Mouse (Mus musculus): Measurements from ENCODE around the gene Sh3bp5l. TPM values are rescaled to one million over a fixed set of nuclear protein-coding genes. Genes with fewer than 3 reads are reported as not detected.
A peak's percentile ranks its signal among the peaks of the same experiment; 100 is the strongest.
"Not testable (repeated sequence)": the region's sequence is repeated elsewhere in the genome, so short reads cannot be mapped to it uniquely, and the experiment has no call there.

Sh3bp5l gene
- total RNA-seq (2021), result 10 to 100 TPM; 33.7 to 35.1 TPM

DNA sequence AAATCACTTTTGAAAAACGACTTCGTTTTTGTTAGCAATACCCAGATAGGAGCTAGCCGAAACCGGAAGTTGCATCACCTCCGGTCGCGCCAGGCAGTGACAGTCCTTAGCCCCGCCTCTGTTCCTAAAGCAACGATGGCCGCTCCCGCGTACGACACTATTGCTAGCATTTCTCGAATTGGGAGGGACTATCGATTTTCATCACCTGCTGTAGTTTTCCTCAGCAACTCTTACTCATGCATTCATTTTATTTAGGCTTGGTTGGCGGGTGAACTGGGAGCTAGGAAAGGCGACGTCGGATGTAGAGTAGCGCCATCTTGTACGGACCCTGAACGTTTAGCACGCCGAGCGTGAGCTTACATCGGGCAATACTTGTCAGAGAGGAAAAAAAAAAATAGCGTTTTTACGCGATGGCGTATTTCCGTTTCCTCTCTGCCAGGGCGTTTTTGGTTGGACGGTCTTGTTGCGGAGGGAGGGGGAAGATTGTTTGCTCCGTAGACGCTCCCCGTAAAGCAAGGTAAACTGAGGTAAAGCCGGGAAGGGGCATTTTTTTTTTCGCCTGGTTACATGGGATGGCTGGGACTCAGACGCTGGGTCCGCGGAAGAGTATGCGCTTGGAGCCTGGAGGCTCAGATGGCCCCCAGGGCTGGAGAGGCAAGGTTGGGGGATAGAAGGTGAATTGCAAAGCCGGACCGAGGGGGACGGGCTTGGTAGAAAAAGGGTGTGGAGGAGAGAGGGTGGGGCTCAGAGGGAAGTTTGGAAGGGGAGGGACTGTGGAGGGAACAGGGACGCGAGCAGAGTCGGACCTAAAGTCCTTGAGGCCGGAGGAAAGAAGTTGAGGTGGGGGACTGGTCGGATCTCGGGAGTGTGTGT, at the start of gene Sh3bp5l, which contains the start of gene Zfp672:
Sh3bp5l (plus strand) TSS at position 449 of the 873 bp plus-strand sequence.
Zfp672 (minus strand) TSS at position 64 of the 873 bp plus-strand sequence.
- peak; percentile 79 for DNase-seq (ENCODE audit: low spot score)
- intact Hi-C loops (cut with DNase I), result no loop called here

DNA sequence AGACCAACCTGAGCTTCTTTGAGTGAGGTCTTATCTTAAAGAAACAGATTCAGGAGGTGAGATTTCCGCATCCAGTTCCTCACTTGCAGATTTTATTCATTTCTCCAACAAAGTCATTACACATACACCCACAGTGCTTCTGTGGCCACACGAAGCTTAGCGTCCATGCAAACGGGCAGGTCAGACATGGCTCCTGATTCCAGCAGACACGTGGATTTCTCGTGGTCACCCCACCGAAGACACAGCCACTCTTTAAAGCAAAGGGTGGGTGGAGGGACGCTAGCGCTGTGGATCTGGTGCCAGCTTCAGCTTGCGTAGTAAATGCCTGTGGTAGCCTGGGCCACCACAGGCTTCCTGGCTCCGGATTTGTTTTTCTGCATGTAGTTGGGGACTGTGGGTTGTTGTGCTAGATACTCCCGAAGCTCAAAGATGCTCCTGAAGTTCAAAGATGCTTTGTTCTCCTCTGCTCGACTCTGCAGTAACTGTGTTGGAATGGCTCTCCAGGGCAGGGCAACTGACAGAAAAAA, 48.5 kb upstream of the Sh3bp5l start:
- no peak for DNase-seq (ENCODE audit: low spot score)
- intact Hi-C loops (cut with DNase I), result no loop called here

DNA sequence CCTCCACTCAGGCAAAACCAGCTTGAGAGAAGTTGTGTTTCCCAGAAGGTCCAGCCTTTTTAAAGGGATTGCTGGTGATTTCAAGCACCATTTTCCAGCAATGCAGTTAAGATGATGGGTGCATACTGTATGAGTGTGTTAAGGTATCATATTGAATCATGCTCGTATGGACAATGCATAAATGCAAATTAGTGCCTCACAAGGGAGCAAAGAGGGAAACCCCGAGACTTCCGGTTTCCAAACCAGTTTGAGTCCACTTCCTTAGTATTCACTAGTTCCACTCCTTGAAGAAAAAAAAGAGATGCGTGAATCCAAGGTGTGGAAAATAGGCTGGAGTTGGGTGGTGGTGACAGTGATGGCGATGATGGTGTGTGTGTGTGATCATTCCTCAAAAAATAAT, 48.0 kb upstream of the Sh3bp5l start:
- DNase-seq (ENCODE audit: low spot score), result no peak
- intact Hi-C loops (cut with DNase I), result no loop called here

DNA sequence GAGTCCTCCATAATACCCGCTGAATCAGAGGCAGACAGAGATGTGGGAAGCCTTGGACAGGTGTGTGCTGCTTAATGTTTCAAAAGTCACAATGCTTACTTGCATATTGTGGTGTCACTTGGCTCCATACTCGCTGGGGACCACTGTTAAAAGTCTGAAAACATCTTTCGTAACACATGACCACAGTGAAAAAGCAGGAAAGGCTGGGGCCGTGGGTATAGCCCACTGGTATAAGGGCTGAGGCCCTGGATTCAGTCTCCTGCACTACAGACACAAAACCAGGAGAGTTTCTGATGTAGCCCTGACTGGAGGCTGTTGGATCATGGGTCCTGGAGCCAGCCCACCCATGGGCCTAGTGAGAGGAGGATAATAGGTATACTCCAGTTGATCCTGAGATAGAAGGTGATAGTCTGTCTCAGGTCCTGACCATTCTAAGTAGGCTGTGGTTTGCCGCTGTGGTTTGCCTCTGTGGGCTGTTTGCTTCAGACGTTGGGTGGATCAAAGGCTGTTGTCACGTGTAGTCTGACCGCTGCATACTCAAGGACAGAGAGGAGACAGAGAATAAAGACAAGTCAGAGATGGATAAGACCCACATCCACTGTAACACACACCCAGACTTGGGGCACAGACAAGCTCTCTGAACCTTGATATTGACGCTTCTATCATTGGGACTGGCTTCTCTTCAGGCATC, 40.4 kb upstream of the Sh3bp5l start:
- DNase-seq (ENCODE audit: low spot score), result no peak
- intact Hi-C loops (cut with DNase I), result no loop called here

DNA sequence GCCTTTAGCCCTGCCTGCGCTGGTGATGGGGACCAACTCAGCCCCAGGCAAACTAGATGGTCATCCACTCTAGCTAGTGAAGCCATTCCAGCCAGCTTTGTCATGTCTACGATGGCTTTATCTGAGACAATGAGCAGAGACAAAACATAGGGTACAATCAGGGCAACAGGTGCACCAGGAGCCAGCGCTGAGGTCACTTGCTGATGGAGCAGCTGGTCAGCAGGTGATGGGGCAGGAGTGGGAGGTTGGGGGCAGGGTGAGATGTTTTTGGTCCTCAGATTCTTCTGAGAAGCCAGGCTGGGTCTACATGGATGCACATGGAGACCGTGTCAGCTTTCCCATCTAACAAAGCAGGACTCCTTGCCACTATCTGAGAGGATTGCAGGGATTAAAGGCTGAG, 39.7 kb upstream of the Sh3bp5l start:
- DNase-seq (ENCODE audit: low spot score), result no peak
- intact Hi-C loops (cut with DNase I), result no loop called here

DNA sequence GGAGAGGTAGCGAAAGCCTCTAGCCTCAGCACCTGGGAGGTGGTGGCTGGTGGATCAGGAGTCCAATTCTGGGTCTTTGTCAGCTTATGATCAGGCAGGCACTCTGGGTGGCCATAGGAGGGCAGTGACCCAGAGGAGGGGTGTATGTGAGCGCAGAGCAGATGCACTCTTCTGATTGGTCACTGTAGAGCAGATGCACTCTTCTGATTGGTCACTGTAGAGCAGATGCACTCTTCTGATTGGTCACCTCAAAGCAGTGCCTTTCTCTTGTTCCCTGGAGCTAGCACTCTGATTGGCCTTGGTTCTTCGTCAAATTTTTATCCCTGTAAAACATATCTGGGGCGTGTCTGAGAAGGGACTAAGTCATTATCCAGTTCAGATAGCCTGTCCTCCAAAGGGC, 37.7 kb upstream of the Sh3bp5l start:
- no peak for DNase-seq (ENCODE audit: low spot score)
- intact Hi-C loops (cut with DNase I), result no loop called here

DNA sequence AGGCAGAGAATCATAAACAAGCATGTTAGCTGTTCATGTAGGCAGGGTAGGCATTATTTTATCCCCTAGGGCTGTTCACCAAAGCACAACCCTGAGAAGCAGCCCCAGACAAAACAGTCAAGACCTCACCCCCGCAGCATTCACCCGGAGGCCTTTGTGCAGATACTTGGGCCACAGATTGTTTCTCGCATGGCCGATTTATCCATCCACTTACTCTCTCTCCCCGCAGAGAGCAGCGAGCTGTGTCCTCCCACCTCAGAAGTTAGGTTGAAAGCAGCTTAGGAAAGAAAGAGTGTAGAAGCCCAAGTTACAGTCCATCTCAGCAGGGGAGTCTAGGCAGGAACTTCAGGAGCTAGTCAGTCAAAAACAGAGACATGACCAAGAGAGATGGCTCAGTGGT, 33.1 kb upstream of the Sh3bp5l start:
- intact Hi-C loops (cut with DNase I), result no loop called here
- DNase-seq (ENCODE audit: low spot score), result no peak

DNA sequence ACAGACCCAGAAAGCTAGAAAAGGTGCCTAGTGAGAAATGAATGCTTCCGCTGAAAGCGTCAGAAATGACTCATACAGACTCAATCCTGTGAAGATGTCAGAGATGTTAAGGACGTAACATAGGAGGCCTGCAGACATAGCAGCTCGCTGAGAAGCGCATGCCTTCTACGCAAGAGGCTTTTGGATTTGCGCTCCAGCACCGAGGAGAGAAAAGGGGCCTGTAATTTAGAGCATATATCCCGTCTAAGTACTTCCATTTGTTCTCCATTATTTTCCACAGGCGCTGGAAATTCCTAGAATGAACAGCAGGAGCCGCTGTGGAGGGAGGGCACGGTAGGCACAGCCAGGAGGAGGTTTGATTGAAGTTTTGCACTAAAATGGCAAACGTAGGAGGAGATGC, 29.5 kb upstream of the Sh3bp5l start:
- intact Hi-C loops (cut with DNase I), result loop anchor here (5.0 to 10.0 kb wide), 3 partner anchors 124 to 201 kb away; partner anchors contain the start of genes Cnot8 and Olfr331

DNA sequence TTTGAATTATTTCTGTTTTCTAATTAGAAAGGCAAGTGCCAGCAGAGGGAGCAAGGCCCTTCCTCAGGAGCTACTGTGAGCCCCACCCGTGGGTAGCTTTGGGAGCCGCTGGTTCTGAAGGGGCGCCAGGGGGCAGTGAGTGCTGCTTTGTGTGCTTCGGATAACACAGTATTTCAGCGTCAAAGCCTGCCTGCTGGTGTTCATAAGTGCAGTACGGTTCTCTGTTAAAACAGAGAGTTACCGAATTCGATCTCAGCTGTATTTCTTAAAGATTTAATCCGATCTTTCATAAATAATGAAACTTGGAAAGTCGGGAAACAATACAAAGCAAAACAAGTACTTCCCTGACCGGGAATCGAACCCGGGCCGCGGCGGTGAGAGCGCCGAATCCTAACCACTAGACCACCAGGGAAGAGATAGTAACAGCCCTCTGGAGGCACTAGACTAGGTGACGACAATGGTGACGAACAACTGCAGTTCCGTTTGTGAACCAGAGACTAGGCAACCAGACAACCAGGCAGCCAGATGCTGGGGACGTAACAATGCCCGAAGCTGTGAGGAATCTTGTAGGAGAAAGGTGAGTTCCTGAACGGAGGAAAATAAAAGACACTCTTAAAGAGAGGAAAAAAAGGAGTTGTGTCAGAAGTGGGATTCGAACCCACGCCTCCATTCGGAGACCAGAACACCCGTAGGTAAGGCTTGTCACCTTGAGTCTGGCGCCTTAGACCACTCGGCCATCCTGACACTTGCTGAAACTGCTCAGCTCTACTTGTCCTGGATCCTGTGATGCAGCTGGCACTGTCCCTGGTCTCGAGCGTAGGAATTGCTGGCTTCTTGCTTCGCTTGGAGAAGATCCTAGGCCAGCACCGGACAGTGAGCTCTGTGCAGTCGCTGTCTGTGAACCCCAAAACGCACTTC, 28.4 kb upstream of the Sh3bp5l start:
- intact Hi-C loops (cut with DNase I), result loop anchor here (5.0 to 10.0 kb wide), 3 partner anchors 125 to 200 kb away; partner anchors contain the start of genes Cnot8 and Olfr331

More for the DNA sequence above, 29.5 kb upstream of the Sh3bp5l start:
- peak; percentile 35 for DNase-seq (ENCODE audit: low spot score)

DNA sequence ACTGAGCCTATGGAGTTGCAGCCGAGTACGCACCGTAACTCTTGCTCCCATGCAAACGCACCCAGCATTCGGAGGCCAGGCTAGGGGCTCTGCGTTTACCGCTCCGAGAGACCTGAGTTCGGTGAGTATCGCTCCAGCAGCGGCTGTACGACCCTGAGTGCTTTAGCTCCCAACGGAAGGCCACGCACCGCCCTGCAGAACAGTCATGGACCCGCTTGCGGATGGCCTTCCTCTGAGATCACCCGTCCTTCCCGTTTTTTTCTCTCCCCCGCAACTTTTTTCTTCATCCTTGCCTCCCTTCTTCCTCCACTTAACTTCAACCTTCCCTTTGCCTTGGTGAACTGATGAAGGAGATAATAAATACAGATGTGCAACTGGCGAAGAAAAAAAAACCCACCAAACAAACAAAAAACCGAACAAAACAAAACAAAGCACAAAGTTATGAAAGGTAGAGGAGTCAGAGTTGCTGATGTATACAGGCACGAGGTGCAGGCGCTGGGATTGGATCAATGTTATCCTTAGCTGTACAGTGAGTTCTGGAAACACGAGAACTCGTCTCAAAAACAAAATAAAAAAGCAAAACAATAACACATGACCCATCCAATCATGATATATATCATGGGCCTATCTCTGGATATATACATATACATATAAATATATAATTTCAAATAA, 27.6 kb upstream of the Sh3bp5l start:
- intact Hi-C loops (cut with DNase I), result loop anchor here (5.0 to 10.0 kb wide), 3 partner anchors 126 to 199 kb away; partner anchors contain the start of genes Cnot8 and Olfr331
- DNase-seq (ENCODE audit: low spot score), result no peak

More for the DNA sequence above, 28.4 kb upstream of the Sh3bp5l start:
- peak; percentile 92 for DNase-seq (ENCODE audit: low spot score)

DNA sequence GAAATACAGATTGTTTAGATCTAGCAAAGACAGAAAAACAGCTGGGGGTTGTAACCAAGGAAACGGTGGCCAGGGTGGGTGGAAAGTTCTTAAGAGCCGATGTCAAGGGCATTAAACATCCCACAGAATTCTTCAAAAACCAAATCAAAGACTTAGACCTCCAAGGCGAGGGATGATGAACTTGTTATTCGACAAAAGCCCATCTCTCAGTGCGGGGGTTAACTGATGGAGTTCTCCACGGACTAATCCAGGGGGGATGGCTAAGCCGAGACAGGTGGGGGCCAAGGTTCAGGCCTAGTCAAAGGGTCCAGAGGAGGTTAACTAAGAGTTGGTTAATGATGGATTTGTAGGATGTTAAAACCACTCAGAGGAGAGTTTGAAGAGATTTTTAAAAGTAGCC, 26.9 kb upstream of the Sh3bp5l start:
- intact Hi-C loops (cut with DNase I), result loop anchor here (5.0 to 10.0 kb wide), 3 partner anchors 126 to 199 kb away; partner anchors contain the start of genes Cnot8 and Olfr331

DNA sequence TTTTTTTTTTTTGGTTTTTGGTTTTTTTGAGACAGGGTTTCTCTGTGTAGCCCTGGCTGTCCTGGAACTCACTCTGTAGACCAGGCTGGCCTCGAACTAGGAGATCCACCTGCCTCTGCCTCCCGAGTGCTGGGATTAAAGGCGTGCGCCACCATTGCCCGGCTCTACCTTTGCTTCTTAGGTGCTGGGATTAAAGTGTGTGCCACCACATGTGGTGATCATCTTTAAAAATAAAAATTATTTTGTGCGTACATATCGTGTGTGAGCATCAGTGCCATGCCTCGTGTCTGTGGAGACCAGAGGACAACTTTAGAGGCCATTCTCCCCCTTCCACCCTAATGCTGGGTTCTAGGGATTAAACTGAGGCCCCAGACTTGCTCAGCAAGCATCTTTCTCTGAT, 25.2 kb upstream of the Sh3bp5l start:
- DNase-seq (ENCODE audit: low spot score), result not testable (repeated sequence)
- intact Hi-C loops (cut with DNase I), result loop anchor here (10.0 kb wide), 1 partner anchor 200 kb away; the partner anchor contains the start of gene Cnot8

More for the DNA sequence above, 26.9 kb upstream of the Sh3bp5l start:
- no peak for DNase-seq (ENCODE audit: low spot score)

DNA sequence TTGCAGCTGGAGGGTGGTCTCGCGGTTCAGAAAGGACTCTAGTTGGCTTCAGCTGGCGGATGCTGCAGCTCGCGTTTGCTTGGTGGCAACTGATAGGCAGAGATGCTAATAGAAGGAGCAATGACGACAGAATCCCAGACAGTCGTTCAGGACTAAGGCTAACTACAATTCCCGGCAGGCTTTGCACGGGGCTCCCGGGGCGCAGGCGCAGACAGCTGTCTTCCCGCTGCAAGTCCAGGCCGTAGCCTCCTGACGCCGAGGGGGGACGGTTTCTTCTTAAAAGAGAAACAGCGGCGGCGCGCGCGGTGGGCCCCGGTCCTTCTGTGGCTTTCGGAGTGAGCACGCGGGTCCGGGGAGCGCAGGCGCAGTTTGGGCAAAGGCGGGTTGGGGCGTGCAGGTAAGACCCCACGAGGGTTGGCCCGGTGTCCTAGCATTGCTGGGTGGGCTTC, 23.6 kb upstream of the Sh3bp5l start, which contains the start of gene Zfp692:
Zfp692 (plus strand) TSS at position 210 of the 449 bp plus-strand sequence.
- peak; percentile 88 for DNase-seq (ENCODE audit: low spot score)
- intact Hi-C loops (cut with DNase I), result loop anchor here (2.0 to 10.0 kb wide), 2 partner anchors 16 to 202 kb away; partner anchors contain the start of gene Cnot8

DNA sequence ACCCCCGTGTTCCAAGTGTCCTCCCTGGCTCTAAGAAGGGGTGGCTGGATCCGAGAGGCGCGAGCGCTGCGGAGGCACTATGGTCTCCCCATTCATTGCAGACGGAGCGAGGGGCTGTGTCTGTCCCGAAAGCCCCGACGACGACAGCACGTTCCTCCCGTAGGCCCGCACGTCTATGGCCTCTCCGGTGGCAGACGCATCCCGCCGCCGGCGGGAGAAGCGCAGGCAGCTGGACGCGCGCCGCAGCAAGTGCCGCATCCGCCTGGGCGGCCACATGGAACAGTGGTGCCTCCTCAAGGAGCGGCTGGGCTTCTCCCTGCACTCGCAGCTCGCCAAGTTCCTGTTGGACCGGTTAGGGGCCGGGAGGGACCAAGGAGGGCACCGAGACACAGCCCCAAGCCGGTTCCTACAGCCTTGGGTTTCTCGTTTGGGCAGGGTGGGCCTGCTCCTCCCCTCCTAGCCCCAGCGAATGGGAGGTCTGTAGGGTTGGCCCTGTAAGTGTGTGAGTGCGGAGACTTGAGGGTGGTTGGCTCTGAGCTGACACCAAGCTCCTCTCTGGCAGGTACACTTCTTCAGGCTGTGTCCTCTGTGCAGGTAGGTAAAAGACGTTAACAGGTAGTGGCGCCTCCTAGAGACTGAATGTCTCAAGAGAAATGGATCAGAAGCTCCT, 23.0 kb upstream of the Sh3bp5l start:
- DNase-seq (ENCODE audit: low spot score), result peak; percentile 19
- intact Hi-C loops (cut with DNase I), result loop anchor here (2.0 to 10.0 kb wide), 2 partner anchors 15 to 203 kb away; partner anchors contain the start of gene Cnot8

DNA sequence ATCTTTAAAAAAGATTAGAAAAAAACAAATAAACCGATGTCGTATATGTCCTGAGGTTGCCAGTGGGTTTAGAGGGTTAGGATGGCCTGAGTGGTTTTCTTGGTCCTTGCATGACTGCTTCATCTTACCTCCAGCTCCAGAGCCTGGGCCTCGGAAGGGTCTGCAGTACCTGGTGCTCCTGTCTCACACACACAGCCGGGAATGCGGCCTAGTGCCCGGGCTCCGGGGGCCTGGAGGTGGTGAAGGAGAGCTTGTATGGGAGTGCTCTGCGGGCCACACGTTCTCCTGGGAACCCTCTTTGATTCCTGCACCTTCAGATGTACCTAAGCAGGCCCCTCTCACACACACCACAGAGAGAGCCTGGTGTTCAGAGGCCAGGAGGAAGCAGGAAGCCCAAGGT, 21.9 kb upstream of the Sh3bp5l start:
- no peak for DNase-seq (ENCODE audit: low spot score)
- intact Hi-C loops (cut with DNase I), result loop anchor here (10.0 kb wide), 1 partner anchor 204 kb away; the partner anchor contains the start of gene Cnot8

DNA sequence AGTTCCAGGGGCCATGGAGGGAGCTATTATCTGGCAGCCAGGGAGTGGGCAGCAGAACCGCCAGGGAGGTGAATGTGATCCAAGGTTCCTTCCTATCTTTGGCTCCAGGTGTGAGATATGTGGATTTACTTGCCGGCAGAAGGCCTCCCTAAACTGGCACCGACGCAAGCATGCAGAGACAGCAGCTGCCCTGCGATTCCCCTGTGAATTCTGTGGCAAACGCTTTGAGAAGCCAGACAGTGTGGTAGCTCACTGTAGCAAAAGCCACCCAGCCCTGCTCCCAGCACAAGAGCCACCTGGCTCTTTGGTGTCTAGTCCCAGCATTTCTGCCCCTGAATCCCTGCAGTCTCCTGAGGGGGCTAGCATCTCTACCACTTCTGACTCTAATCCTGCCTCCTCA, 16.5 kb upstream of the Sh3bp5l start:
- DNase-seq (ENCODE audit: low spot score), result no peak
- intact Hi-C loops (cut with DNase I), result no loop called here

DNA sequence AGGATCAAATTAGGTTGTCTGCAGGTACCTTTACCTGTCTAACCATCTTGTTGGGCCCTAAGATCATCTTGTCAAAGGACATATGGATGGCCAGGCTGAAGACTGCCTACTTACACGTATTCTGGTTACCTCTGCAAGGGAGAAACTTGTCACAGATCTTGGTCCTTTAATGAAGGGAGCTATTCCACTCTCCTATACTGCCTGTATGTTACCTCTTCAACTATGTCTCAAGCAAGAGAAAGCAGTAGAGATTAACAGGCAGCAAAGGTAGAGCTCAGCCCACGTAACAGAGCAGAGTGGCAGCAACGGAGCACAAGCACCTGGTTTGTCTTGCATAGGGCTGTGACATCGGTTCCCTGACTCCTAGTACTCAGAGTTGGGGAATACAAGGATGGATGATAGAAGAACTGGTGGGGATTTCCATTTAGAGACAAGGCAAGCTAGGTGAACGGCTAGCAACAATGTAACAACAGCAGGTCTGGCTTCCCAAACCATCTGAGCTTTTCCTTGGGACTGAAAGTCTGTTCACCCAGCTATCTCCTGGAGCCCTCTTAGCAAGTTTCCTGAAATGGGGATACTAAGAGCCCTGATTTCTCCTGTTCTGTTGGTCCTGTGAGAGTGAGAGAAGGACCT, 14.9 kb upstream of the Sh3bp5l start:
- intact Hi-C loops (cut with DNase I), result no loop called here
- no peak for DNase-seq (ENCODE audit: low spot score)

All from heart, postnatal 25 days (tissue).